Mouse (Mus musculus) left cerebral cortex, postnatal 25 days (tissue): ENCODE data around the gene Asic1. TPM values are rescaled to one million over a fixed set of nuclear protein-coding genes. Genes with fewer than 3 reads are reported as not detected.

Source experiments
- DNase-seq, 2 experiments: peaks; one replicate each; pipeline ENCODE4 v3.0.0; 2022; ENCODE audit warnings: low spot score in 2 of 2, mixed read lengths in 1 of 2
- intact Hi-C: fragments of 180-260 bp; cut with DNase I; formaldehyde crosslinking; loops from one replicate; pipeline ENCODE4 v1.15.1; 2025
- total RNA-seq, 2 experiments: library from RNA; stranded (reverse); gene quantifications; 2 replicates each; pipeline ENCODE4 v1.2.3; 2021

Asic1 gene
- total RNA-seq, 2 experiments from 2014 or later: 73.8 to 78.5 TPM

DNA sequence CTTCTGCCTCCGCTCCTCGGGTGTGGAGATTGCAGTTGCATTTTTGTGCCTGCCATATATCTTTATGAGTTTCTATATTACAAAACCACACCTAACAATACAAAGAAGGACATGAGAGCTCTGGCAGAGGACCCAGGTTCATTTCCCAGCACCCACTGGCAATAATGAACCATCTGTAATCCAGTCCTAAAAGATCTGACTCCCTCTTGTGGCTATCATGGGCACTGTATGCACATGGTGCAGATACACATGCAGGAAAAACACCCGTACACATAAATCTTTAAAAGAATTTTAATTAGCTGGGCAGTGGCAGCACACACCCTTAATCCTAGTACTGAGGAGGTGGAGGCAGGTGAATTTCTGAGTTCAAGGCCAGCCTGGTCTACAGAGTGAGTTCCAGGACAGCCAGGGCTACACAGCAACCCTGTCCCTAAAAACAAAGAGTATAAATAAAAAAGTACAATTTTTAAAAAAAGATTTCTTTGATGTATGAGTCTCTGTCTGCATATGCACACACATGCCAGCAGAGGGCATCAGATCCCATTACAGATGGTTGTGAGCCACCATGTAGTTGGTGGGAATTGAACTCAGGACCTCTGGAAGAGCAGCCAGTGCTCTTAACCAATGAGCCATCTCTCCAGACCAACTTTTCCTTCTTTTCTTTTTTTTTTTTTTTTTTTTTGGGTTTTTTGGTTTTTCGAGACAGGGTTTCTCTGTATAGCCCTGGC, 59.1 kb downstream of the Asic1 start:
- intact Hi-C loops: loop anchor here (5.0 kb wide), 1 partner anchor 173 kb away; no protein-coding TSS in a partner anchor
- DNase-seq: no peak

DNA sequence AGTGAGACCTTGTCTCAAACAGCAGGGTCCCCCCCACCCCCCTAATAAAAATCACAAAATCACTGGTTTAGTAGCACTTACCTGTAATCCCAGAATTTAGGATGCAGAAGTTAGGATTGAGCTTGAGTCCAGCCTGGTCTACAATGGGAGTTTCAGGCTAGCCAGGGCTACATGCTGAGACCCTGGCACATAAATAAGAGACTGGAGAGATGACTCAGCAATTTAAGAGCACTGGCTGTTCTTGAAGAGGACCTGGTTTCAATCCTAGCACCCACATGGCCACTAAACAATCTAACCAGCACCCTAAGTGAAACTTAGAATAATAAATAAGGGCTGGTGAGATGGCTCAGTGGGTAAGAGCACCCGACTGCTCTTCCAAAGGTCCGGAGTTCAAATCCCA, 61.0 kb downstream of the Asic1 start:
- DNase-seq: no peak
- intact Hi-C loops: no loop called here

DNA sequence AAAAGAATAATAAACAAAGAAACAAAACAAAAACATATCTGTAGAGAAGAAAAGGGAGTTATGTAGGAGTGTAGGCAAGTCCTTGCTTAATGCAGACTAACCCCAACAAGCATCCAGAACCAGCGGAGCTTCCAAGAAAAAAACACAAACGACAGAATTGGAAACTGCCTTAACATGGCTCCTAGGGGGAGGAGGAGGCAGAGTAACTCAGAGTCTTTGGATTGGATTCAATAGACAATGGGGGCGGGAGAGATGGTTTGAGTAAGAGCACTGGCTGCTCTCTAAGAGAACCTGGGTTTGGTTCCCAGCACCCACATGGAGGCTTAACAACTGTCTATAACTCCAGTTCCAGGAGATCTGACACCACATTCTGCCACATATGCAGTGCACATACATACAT, 61.5 kb downstream of the Asic1 start:
- intact Hi-C loops: no loop called here
- DNase-seq: no peak

DNA sequence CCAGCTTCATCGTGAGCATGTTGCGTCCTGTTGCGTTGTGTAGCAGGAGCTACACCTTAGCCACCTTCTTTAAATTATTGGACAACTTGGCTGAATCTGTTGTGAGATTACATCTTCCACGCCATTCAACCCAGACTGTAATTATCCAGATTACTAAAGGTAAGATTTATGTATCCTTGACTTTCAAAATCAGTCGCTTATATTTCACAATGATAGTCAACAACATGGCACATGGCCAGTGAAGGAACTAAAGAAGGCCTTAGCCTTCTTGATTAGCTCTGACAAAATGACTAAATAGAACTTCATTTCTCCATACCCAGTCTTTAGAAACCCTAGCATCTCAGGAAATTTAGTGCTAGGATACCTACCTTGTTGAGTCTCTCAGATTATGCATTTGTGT, 63.0 kb downstream of the Asic1 start:
- DNase-seq: no peak
- intact Hi-C loops: no loop called here

DNA sequence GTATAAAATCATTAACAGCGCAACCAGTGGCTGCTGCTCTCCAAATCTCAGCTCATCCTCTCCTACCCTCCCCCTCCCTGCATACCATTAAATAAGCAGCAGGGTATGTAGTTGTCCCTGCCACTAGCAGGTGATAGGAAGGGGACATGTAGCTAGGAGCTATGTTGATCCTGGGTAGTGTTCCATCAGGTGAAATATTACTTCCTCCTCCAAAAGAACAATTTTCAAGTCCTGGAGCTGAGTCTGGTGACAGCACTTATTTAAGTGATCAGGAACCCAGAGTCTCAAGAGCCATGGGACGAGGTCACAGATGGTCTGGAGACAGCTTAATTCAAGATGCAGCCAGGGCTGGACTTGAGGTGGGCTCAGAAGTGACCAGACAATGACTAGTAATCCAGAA, 65.5 kb downstream of the Asic1 start:
- intact Hi-C loops: no loop called here
- peak; percentile 100 for DNase-seq

DNA sequence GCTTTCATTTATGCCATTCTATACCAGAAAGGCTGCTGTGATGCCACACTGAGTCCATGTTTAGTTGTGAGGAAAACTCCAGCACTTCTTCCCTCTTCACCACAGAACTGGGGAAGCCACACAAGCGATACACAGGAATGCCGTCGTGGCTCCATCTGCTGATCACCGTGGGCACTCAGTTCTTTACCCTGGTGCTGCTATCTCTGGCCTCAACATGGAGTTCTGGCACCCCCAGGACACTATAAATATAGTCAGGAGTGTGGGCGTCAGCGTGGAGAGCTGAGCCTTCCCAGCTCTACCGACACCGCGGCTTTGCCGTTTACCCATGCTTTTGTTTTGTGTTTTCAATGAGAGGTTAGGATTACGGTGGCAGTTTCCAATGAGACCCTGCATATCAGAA, 66.5 kb downstream of the Asic1 start:
- intact Hi-C loops: no loop called here
- peak in 1 of 2 experiments; percentile 64 for DNase-seq

DNA sequence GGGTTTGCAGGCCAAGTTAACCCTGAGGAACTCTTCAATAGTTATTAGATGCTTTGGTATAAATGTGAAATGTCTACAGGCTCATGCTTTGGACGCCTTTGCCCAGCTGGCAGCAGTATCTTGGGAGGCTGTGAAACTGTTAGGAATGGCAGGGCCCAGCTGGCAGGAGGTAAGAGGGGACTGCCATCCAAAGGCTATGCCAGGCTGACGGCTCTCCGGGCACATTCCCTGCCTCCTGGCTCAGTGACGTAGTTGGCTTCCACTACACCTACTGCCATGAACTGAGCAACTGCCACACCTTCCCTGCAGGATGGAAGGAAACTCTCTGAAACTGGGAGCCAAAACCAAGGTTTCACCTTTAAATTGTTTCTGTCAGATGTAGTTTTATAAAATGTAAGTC, 70.1 kb downstream of the Asic1 start:
- DNase-seq: no peak
- intact Hi-C loops: no loop called here

Other genes starting within 250 kb of the Asic1 start
- gene Nckap5l, start 212.6 kb upstream of the Asic1 start, total RNA-seq: 10 to 100 TPM; 16.8 to 22.3 TPM
- 1 to 10 TPM; 4.6 to 4.9 TPM for gene Bcdin3d, start 195.6 kb upstream of the Asic1 start, total RNA-seq
- 100 to 1,000 TPM; 318 to 355 TPM for gene Faim2, start 142.2 kb upstream of the Asic1 start, total RNA-seq
- gene Aqp2, start 91.3 kb upstream of the Asic1 start, total RNA-seq: not detected
- gene Aqp5, start 79.6 kb upstream of the Asic1 start, total RNA-seq: under 1 TPM; 0.50 to 0.76 TPM
- under 1 TPM; 0.48 to 0.62 TPM for gene Aqp6, start 69.0 kb upstream of the Asic1 start, total RNA-seq
- gene Racgap1, start 18.7 kb upstream of the Asic1 start, total RNA-seq: 1 to 10 TPM; 6.8 to 9.2 TPM
- 100 to 1,000 TPM; 159 to 164 TPM for gene Smarcd1, start 31.8 kb downstream of the Asic1 start, total RNA-seq
- gene Gm17349, start 35.1 kb downstream of the Asic1 start, total RNA-seq: 1 to 10 TPM; 7.1 to 7.6 TPM
- gene Gpd1, start 47.1 kb downstream of the Asic1 start, total RNA-seq: 10 to 100 TPM; 86.4 to 88.3 TPM
- gene Cox14, start 55.2 kb downstream of the Asic1 start, total RNA-seq: 100 to 1,000 TPM; 126 to 128 TPM
- 10 to 100 TPM; 38.8 to 39.6 TPM for gene Cers5, start 102.5 kb downstream of the Asic1 start, total RNA-seq
- gene Lima1, start 205.1 kb downstream of the Asic1 start, total RNA-seq: 1 to 10 TPM; 9.1 to 9.3 TPM